Mouse (Mus musculus): ENCODE results near the gene 1700012B07Rik.

1700012B07Rik gene

DNA sequence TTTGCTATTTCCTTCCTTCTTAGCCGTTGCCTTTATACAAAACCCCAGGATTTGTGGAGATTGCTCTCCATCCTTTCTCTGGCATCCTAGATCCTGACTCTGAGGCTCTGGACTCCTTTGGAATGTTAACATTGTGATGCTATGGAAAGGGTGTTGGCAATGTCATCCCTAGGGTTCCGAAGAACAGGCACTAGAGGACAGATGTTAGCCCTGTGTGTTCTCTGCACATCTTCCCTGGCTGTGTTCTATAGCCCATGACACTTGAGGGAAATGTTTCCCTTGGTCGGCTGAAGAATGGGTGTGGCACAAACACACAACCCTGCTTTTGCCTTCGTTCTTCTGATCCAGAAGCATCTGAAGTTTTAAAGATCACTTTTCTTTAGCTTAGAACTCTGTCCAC, at the start of gene 1700012B07Rik:
Gene 1700012B07Rik (minus strand): TSS at position 101 of the 400 bp plus-strand sequence.
- DNase-seq (ENCODE audit: low read depth, low spot score): no peak

DNA sequence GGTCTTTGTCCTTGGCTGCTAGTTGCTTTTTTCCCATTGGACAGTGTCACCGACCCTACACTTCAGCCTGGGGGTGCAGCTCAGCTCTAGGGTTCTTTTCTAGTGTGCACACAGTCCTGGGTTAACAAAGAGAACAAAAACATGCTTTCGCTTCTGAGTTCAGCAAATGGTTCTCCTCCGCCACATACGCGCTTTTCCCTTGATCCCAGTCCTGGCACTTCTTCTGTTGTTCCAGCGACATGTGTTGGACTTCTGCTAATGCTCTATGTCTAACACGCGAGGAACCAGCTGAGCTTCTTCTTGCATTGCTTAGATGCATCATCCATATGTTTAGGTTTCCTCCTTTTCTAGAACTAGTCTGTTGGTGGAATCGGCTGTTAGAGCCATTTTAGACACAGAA, 48.9 kb upstream of the 1700012B07Rik start:
- DNase-seq (ENCODE audit: low read depth, low spot score): no peak

- no peak for DNase-seq (ENCODE audit: low read depth, low spot score)
Observed at GRCm38 (mm10) chr11:109875834-109876233, 48.0 kb upstream of the 1700012B07Rik start.

GRCm38 (mm10) chr11:109875525-109875802, 47.6 kb upstream of the 1700012B07Rik start:
- no peak for DNase-seq (ENCODE audit: low read depth, low spot score)

GRCm38 (mm10) chr11:109874651-109875524, 47.0 kb upstream of the 1700012B07Rik start:
- no peak for DNase-seq (ENCODE audit: low read depth, low spot score)

DNA sequence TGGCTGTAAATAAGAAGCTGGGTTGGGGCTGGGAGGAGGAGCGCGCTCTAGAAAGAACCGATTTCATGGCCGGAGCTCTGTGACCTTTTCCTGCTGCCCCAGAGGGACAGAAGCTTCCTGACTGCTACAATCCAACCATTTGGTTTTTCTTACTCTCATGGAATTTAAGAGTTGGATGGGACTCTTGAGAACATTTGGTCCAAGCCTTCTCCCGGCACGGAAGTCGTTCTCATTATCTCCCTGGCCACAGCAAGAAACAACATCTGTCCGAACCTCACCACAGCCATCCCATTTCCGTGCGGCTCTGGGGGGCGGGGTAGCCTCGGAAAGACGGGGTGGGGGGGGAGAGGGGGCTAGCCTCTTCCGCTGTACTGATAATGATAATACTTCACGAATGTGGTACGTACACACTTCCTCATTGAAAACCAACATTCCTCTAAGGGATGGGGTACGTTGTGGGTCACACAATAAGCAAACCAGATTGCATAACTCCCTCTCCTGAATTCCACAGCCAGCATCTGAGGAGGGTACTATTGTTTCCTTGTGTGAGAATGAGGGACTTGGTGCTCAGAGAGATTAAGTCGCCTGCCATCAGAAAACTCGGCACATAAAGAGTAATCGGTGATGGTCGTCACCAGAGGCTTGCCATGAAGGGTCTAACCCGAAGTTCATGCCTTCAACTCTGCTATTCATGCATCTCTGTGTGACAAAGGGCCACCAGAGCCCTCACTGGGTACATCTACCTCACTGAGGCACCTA, 46.2 kb upstream of the 1700012B07Rik start:
- DNase-seq (ENCODE audit: low read depth, low spot score): no peak

GRCm38 (mm10) chr11:109873161-109873775, 45.4 kb upstream of the 1700012B07Rik start:
- no peak for DNase-seq (ENCODE audit: low read depth, low spot score)

DNA sequence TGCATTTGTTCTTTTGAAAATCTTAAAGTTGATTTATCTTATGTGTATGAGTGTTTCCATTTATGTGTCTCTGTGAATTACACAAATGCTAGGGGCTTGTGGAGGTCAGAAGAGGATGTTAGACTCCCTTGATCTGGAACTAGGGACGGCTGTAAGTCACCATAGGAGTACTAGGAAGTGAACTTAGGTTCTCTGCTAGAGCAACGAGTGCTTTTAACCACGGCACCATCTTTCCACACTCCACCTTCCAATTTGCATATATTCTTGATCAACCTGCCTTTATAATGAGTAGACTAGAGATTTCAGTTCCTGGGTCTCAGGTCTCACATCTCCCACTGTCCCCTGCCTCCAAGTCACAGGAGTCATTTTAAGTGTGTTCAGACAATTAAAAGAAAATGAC, 44.8 kb upstream of the 1700012B07Rik start:
- no peak for DNase-seq (ENCODE audit: low read depth, low spot score)

DNA sequence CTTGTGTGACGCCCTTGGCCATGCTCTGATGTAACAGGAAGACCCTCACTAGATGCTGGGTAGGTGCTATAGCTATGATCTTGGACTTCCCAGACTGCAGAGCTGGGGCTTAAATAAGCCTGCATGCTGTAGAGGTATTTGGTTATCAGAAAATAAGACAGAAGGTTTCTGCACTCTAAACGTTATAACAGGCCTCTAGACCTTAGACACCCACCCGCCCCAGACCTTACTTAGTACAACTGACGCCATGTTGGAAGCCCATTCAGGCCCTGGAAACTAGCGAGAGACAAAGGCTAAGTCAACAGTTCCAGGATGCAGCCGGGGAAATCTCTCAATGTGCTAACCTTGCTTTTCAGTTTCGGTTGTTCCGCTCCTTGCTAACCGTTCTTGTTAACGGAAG, 44.2 kb upstream of the 1700012B07Rik start:
- DNase-seq (ENCODE audit: low read depth, low spot score): no peak

GRCm38 (mm10) chr11:109867861-109868260, 40.0 kb upstream of the 1700012B07Rik start:
- DNase-seq (ENCODE audit: low read depth, low spot score): no peak

- no peak for DNase-seq (ENCODE audit: low read depth, low spot score)
Observed at GRCm38 (mm10) chr11:109866537-109867160, 38.8 kb upstream of the 1700012B07Rik start.

DNA sequence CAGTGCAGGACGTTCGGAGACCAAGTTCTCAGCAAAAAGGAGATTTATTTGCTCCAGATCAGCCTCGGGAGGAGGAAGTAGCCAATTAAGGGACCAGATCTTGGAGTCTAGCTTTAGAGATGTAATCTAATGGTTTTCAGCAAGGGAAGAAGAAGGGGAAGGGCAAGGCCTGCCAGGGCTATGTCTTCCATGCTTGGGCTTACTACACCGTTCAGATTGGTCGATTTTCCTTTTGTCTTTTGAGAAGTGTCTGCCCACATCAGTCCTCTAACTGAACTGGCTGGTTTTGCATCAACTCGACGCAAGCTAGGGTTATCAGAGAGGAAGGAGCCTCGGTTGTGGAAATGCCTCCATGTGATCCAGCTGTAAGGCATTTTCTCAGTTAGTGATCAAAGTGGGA, 37.7 kb upstream of the 1700012B07Rik start:
- no peak for DNase-seq (ENCODE audit: low read depth, low spot score)

DNA sequence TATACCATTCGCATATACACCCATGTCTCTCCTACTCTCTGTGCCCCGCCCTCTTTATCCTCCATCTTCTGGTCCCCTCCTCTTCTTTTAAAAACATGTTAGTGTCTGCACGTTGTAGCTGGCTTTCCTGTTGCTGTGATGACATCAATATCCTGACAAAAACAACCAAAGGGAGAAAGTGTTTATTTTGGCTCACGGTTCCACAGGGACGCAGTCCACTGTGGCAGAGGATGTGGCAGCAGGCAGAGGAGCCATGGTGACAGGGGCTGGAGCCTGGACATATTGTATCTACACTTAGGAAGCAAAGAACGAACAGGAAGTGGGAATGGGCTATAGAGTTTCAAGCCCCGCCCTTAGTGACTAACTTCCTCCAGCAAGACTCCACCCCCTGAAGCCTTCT, 36.1 kb upstream of the 1700012B07Rik start:
- DNase-seq (ENCODE audit: low read depth, low spot score): no peak

DNA sequence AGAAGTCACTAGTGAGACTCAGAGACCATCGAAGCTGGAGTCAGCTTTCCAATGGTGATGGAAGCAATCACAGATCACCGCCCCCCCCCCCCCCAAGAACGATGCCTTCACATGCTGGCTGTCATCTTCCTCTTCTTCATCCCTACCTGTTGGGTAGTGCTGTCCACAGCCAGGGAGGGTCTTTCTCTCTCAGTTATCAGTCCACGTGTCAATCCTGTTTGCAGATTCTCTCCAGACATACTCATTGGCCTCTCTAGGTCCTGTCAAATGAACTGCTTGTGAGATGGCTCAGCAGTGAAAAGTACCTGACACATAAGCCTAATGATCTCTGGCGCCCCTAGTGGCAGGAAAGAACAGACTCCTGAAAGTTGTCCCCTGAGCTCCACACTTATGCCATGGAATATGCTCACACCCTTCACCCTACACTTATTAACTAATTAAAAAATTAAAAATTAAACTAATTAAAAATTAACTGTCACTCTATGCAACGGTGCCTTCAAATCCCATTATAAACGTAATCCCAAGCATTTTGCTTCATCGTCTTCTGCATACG, 35.4 kb upstream of the 1700012B07Rik start:
- DNase-seq (ENCODE audit: low read depth, low spot score): peak; percentile 42

- DNase-seq (ENCODE audit: low read depth, low spot score): peak; percentile 49
Observed at GRCm38 (mm10) chr11:109860508-109860907, 32.7 kb upstream of the 1700012B07Rik start.

- no peak for DNase-seq (ENCODE audit: low read depth, low spot score)
Observed at GRCm38 (mm10) chr11:109859939-109860469, 32.2 kb upstream of the 1700012B07Rik start.

GRCm38 (mm10) chr11:109859441-109859840, 31.6 kb upstream of the 1700012B07Rik start:
- DNase-seq (ENCODE audit: low read depth, low spot score): no peak

GRCm38 (mm10) chr11:109857086-109857485, 29.2 kb upstream of the 1700012B07Rik start:
- no peak for DNase-seq (ENCODE audit: low read depth, low spot score)

DNA sequence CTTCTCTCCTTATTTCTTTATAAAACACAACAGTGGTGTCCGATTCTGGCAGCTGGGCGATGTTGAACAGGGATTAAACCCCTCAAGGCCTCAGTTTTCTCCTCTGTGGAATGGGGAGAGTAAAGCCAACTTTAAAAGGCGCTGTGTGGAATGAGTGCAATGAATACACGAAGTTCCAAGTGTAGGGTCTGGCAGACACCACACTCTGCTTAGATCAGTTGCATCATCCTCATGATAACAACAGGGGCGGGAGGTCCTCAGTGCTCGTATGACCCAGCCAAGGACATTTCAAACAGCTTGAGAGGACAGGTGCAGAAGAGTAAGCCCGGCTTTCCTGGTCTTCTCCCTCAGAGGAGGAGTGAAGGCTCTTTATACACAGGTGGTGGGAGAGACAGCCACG, 26.2 kb upstream of the 1700012B07Rik start:
- DNase-seq (ENCODE audit: low read depth, low spot score): no peak

DNA sequence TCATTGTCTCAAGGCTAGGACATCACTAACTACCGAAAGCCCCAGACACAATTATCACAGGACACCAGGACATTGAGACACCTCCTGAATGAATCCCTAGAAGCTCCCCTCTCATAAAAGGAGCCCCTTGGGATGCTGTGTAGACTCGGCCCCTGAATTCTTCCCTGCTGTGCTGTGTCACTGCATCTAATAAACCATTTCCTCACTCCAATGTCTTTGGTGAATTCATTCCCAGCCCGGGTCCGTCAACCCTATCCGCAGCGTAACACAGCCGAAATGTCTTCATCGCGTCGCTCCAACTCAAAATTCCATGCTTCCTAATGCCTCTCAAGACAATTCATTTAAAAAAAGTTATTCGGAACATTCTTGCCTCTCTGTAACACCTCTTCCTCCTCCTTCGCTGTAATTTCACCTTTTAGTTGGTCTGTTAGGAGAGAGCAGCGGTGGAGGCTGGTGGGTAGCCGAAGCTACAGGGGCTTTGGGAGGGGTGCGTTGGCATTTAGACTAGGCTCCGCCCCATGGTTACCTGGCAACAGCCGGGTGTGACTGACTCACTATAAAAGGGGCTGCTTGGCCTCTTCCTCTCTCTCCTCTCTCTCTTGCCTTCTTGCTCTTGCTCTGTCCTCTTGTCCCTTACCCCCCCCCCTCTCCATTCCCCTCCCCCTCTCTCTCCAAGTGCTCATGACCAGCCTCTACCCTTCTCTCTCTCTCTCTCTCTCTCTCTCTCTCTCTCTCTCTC, 25.6 kb upstream of the 1700012B07Rik start:
- DNase-seq (ENCODE audit: low read depth, low spot score): no peak

DNA sequence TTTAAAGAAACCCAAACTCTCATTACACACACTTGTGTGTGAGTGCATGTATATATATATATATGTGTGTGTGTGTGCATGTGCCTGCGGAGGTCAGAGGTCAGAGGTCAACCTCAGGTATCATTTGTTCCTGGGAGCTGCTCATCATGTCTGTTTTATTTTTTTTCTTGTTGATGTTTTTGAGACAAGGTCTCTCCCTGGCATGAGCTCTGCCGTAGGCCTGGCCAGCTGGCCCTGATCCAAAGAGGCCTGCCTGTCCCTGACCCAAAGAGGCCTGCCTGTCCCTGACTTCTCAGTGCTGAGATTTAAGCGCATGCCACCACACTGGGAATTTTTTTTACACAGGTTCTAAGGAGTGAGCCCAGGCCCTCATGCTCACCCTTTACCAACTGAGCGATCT, 24.1 kb upstream of the 1700012B07Rik start:
- no peak for DNase-seq (ENCODE audit: low read depth, low spot score)
